Mouse (Mus musculus): ENCODE results near the gene Tekt5.

GRCm38 (mm10) chr16:10341110-10341509 is 54.2 kb downstream of the Tekt5 start:
- no peak for TF ChIP-seq GATA1 (IDR thresholded peaks at IDR 0.05; ENCODE audit: borderline replicate concordance, low read length)
- no peak for TF ChIP-seq FLI1 (IDR thresholded peaks at IDR 0.05; ENCODE audit: low read length)
